Mouse (Mus musculus) limb, embryonic 14.5 days (tissue): ENCODE data around the gene Gstt1. TPM values are rescaled to one million over a fixed set of nuclear protein-coding genes. Genes with fewer than 3 reads are reported as not detected.

Experiments used
- ATAC-seq: fragments of 200-750 bp; cut with Nextera tagmentation; 2 replicates; pipeline ENCODE4 v1.8.0; 2017; ENCODE audit warnings: low read depth, moderate number of reproducible peaks, moderate TSS enrichment; ENCODE audit not compliant: low FRiP score
- DNase-seq: peaks from one replicate; pipeline ENCODE4 v3.0.0-alpha.2; 2015; ENCODE audit warnings: low spot score
- H3K27ac ChIP-seq: fragments of 300-500 bp; sonication (generic); replicated peaks from 2 replicates; pipeline ENCODE4 v1.5.1; 2014; ENCODE audit warnings: low read depth, mild to moderate bottlenecking, low read length, moderate library complexity, mixed read lengths
- H3K27me3 ChIP-seq: fragments of 300-500 bp; sonication (generic); 2 replicates; pipeline ENCODE4 v1.6.1; 2014; ENCODE audit warnings: low read length, mixed read lengths; ENCODE audit not compliant: control insufficient read depth, insufficient read depth
- H3K36me3 ChIP-seq: fragments of 300-500 bp; sonication (generic); 2 replicates; pipeline ENCODE4 v1.6.1; 2014; ENCODE audit warnings: mild to moderate bottlenecking, low read length, moderate library complexity, mixed read lengths; ENCODE audit not compliant: control insufficient read depth, insufficient read depth
- H3K4me1 ChIP-seq: fragments of 300-500 bp; sonication (generic); 2 replicates; pipeline ENCODE4 v1.6.1; 2014; ENCODE audit warnings: antibody characterized with exemption, low read length, mixed read lengths; ENCODE audit not compliant: control insufficient read depth, insufficient read depth
- H3K4me2 ChIP-seq: fragments of 300-500 bp; sonication (generic); replicated peaks from 2 replicates; pipeline ENCODE4 v1.6.1; 2014; ENCODE audit warnings: low read depth, mild to moderate bottlenecking, low read length, moderate library complexity; ENCODE audit not compliant: severe bottlenecking
- H3K4me3 ChIP-seq: fragments of 300-500 bp; sonication (generic); replicated peaks from 2 replicates; pipeline ENCODE4 v1.5.1; 2014; ENCODE audit warnings: low read length
- H3K9ac ChIP-seq: fragments of 300-500 bp; sonication (generic); 2 replicates; pipeline ENCODE4 v1.6.1; 2014; ENCODE audit warnings: mild to moderate bottlenecking, low read depth, low read length, moderate library complexity; ENCODE audit not compliant: severe bottlenecking
- H3K9me3 ChIP-seq: fragments of 300-500 bp; sonication (generic); 2 replicates; pipeline ENCODE4 v1.6.1; 2016; ENCODE audit warnings: low read length; ENCODE audit not compliant: control insufficient read depth
- POLR2A ChIP-seq: fragments of 200-500 bp; IDR thresholded peaks from 2 replicates; pipeline ENCODE4 v1.8.0; 2012; ENCODE audit warnings: inconsistent platforms, mild to moderate bottlenecking, moderate library complexity, borderline replicate concordance; ENCODE audit not compliant: insufficient read depth, insufficient read length; ENCODE audit errors: extremely low read depth
- WGBS: fragments of 180-500 bp; shearing (Covaris S2); extraction: QIAGEN DNeasy Blood & Tissue Kit; methylation state at CpG from one replicate; pipeline ENCODE4 v1.1.7; 2014; 5-methylcytosine and 5-hydroxymethylcytosine counted together
- polyA plus RNA-seq, 2 experiments: library from polyadenylated mRNA; depleted of rRNA in 1 of 2; stranded (reverse) in 1 of 2; unstranded in 1 of 2; fragments of >200 nt; fragmentation: Nextera tagmentation in 1 of 2; extraction: Ambion mirVana in 1 of 2; gene quantifications; 2 replicates each; pipeline versions ENCODE4 v1.2.1 to v1.2.3; 2012 to 2014

The Gstt1 gene
- polyA plus RNA-seq, 2 experiments: 22.3 to 27.0 TPM

GRCm38 (mm10) chr10:75818641-75819040, 20.3 kb upstream of the Gstt1 start:
- Histone ChIP-seq H3K9ac (no peak overlapping the region), H3K9me3 (no peaks in the 10 kb centered on the region), H3K4me1 (no peaks in the 10 kb centered on the region), H3K27ac (no peak overlapping the region), H3K27me3 (no peaks in the 10 kb centered on the region), H3K4me2 (no peak overlapping the region), H3K4me3 (no peak overlapping the region), H3K36me3 (no peaks in the 10 kb centered on the region)
- 56% methylated on average over 10 of the region's 10 CpGs for WGBS
- DNase-seq: no peak
- ATAC-seq: no peak
- TF ChIP-seq POLR2A: no peak

GRCm38 (mm10) chr10:75804217-75804616, 5.8 kb upstream of the Gstt1 start:
- WGBS: 59% methylated on average over 2 of the region's 2 CpGs
- ATAC-seq: no peak

GRCm38 (mm10) chr10:75797619-75798175, 687 bp downstream of the Gstt1 start:
- H3K36me3 ChIP-seq: no peaks in the 10 kb centered on the region
- no peak overlapping the region for H3K27ac ChIP-seq
- H3K4me1 ChIP-seq: peaks cover 7% of the 10 kb centered on the region
- H3K9me3 ChIP-seq: no peaks in the 10 kb centered on the region
- peak overlapping the region; percentile 65 for H3K4me2 ChIP-seq
- WGBS: 0% methylated on average over 12 of the region's 12 CpGs
- H3K9ac ChIP-seq: peak overlapping the region; percentile 46
- no peak for TF ChIP-seq POLR2A
- DNase-seq: no peak
- H3K4me3 ChIP-seq: peak overlapping the region; percentile 43
- H3K27me3 ChIP-seq: no peaks in the 10 kb centered on the region
- ATAC-seq: peak; percentile 44

More at GRCm38 (mm10) chr10:75804217-75804616, 5.8 kb upstream of the Gstt1 start:
- no peak overlapping the region for H3K4me3 ChIP-seq
- H3K9ac ChIP-seq: no peak overlapping the region
- no peak overlapping the region for H3K4me2 ChIP-seq
- no peaks in the 10 kb centered on the region for H3K36me3 ChIP-seq
- H3K4me1 ChIP-seq: no peaks in the 10 kb centered on the region
- no peak overlapping the region for H3K27ac ChIP-seq
- TF ChIP-seq POLR2A: no peak
- no peaks in the 10 kb centered on the region for H3K9me3 ChIP-seq
- no peak for DNase-seq
- no peaks in the 10 kb centered on the region for H3K27me3 ChIP-seq

GRCm38 (mm10) chr10:75796731-75797516, 1.5 kb downstream of the Gstt1 start:
- 41% methylated on average over 11 of the region's 11 CpGs for WGBS
- ATAC-seq (no peak), DNase-seq (no peak)
- H3K4me2 ChIP-seq: peak overlapping the region; percentile 65
- H3K27me3 ChIP-seq: no peaks in the 10 kb centered on the region
- no peak overlapping the region for H3K27ac ChIP-seq
- H3K36me3 ChIP-seq: no peaks in the 10 kb centered on the region
- H3K4me3 ChIP-seq: peak overlapping the region; percentile 43
- H3K4me1 ChIP-seq: peaks cover 7% of the 10 kb centered on the region
- peak overlapping the region; percentile 46; the same call in 1 of the 2 replicates for H3K9ac ChIP-seq
- no peak for TF ChIP-seq POLR2A
- no peaks in the 10 kb centered on the region for H3K9me3 ChIP-seq

- ATAC-seq (no peak), DNase-seq (peak; percentile 59)
- Histone ChIP-seq H3K4me1 (peaks cover 7% of the 10 kb centered on the region), H3K9ac (no peak overlapping the region), H3K4me2 (no peak overlapping the region), H3K36me3 (no peaks in the 10 kb centered on the region), H3K9me3 (no peaks in the 10 kb centered on the region), H3K4me3 (no peak overlapping the region), H3K27ac (no peak overlapping the region), H3K27me3 (no peaks in the 10 kb centered on the region)
- 24% methylated on average over 3 of the region's 3 CpGs for WGBS
- no peak for TF ChIP-seq POLR2A
Measured at GRCm38 (mm10) chr10:75794880-75795279, 3.5 kb downstream of the Gstt1 start.
